19 mouse cellular contexts compared by ENCODE assay signal in the genomic region with DNA sequence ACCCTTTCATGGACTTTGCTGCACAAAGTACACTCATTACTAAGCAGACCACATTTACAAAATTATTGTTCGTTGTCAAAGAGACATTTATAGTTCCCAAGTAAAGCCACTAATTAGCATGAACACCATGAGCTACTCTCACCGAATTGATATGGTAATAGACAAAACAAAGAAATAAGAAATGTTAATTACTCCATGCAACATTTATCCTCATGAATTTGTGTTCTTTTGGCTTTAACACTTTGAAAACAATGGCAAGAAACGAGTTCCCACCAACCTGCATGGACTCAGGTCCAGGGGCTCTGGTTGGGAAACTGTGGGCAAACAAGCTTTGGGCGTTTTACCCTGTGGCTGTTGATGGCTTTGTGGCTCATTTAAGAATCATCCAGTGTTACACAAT.
DNase-seq lines count a peak whose midpoint lies in the region; ATAC-seq and TF ChIP-seq lines count a peak whose summit lies in the region.
"Had no signal": no experiment of that assay in that cellular context is flagged by ENCODE, and none has a peak within 500 bp of the region (broad histone marks: within the 10 kb centered on the region; RNA-seq: fewer than 3 reads in every experiment).

No protein-coding gene starts in this region.

- DNase-seq in left cerebral cortex, adult 2 months (ENCODE audit: extremely low spot score in 1 of 2, low spot score in 2 of 2): no peak
- no peak for DNase-seq in left cerebral cortex, postnatal 10 days (ENCODE audit: extremely low spot score in 1 of 2, low spot score in 2 of 2)
- peak; percentile 67 for DNase-seq in Muller cell, postnatal 12 days (ENCODE audit: inconsistent ontology term)
- DNase-seq in heart, postnatal 10 days: no peak
- DNase-seq in thymus, postnatal 10 days (ENCODE audit: low spot score in 2 of 2): no peak
- DNase-seq in thymus, postnatal 14 days: no peak
- DNase-seq: B cell, adult 2 months; cerebellum, postnatal 10 days; gastrocnemius, postnatal 25 days; kidney, adult 18-20 months; lung, adult 2 months; thymus, postnatal 36 days had no signal

- no peaks in the 10 kb centered on the region for H3K27me3 ChIP-seq in forebrain, embryonic 12.5 days
- H3K27me3 ChIP-seq in hindbrain, embryonic 12.5 days: no peaks in the 10 kb centered on the region
- H3K27me3 ChIP-seq: embryonic facial prominence, embryonic 13.5 days; heart, embryonic 15.5 days; liver, embryonic 12.5 days; megakaryocyte, embryonic 14.5 days had no signal

- WGBS in forebrain, embryonic 12.5 days: 15% methylated on average over 4 of the region's 4 CpGs
- 37% methylated on average over 4 of the region's 4 CpGs for WGBS in hindbrain, embryonic 12.5 days

- intact Hi-C loops in left cerebral cortex, adult 2 months (cut with DNase I): no loop called here
- intact Hi-C loops in left cerebral cortex, postnatal 10 days (cut with DNase I): no loop called here
- intact Hi-C loops in heart, postnatal 10 days (cut with DNase I): no loop called here

- H3K9me3 ChIP-seq in forebrain, embryonic 12.5 days: no peaks in the 10 kb centered on the region
- H3K9me3 ChIP-seq in hindbrain, embryonic 12.5 days (replicated peaks): no peaks in the 10 kb centered on the region
- H3K9me3 ChIP-seq: embryonic facial prominence, embryonic 13.5 days; heart, embryonic 15.5 days; liver, embryonic 12.5 days had no signal

- H3K36me3 ChIP-seq in forebrain, embryonic 12.5 days (replicated peaks): no peaks in the 10 kb centered on the region
- no peaks in the 10 kb centered on the region for H3K36me3 ChIP-seq in hindbrain, embryonic 12.5 days
- H3K36me3 ChIP-seq: embryonic facial prominence, embryonic 13.5 days; heart, embryonic 15.5 days; liver, embryonic 12.5 days had no signal

- no peak overlapping the region for H3K4me3 ChIP-seq in left cerebral cortex, adult 2 months
- no peak overlapping the region for H3K4me3 ChIP-seq in forebrain, embryonic 12.5 days (replicated peaks)
- H3K4me3 ChIP-seq in hindbrain, embryonic 12.5 days: no peak overlapping the region
- H3K4me3 ChIP-seq: embryonic facial prominence, embryonic 13.5 days; heart, embryonic 15.5 days; liver, embryonic 12.5 days; megakaryocyte, embryonic 14.5 days had no signal

- peaks cover 32% of the 10 kb centered on the region for H3K4me1 ChIP-seq in forebrain, embryonic 12.5 days
- peaks cover 13% of the 10 kb centered on the region for H3K4me1 ChIP-seq in hindbrain, embryonic 12.5 days
- H3K4me1 ChIP-seq: embryonic facial prominence, embryonic 13.5 days; heart, embryonic 15.5 days; liver, embryonic 12.5 days; megakaryocyte, embryonic 14.5 days had no signal

- TF ChIP-seq CTCF in left cerebral cortex, adult 2 months (IDR thresholded peaks at IDR 0.05): no peak

- H3K4me2 ChIP-seq in forebrain, embryonic 12.5 days: no peak overlapping the region
- H3K4me2 ChIP-seq in hindbrain, embryonic 12.5 days (replicated peaks): no peak overlapping the region
- H3K4me2 ChIP-seq: embryonic facial prominence, embryonic 13.5 days; heart, embryonic 15.5 days; liver, embryonic 12.5 days had no signal

- no peak overlapping the region for H3K9ac ChIP-seq in forebrain, embryonic 12.5 days
- H3K9ac ChIP-seq in hindbrain, embryonic 12.5 days: no peak overlapping the region
- H3K9ac ChIP-seq: embryonic facial prominence, embryonic 13.5 days; heart, embryonic 15.5 days; liver, embryonic 12.5 days had no signal

- 0 out of 2 replicates have a peak overlapping the region, but pooled peaks have one; percentile 9 for H3K27ac ChIP-seq in left cerebral cortex, adult 2 months
- H3K27ac ChIP-seq in forebrain, embryonic 12.5 days: no peak overlapping the region
- H3K27ac ChIP-seq in hindbrain, embryonic 12.5 days: no peak overlapping the region
- H3K27ac ChIP-seq: embryonic facial prominence, embryonic 13.5 days; heart, embryonic 15.5 days; kidney, postnatal 0 days; liver, embryonic 12.5 days had no signal

- peak; percentile 84 for ATAC-seq in forebrain, embryonic 12.5 days (ENCODE audit: low FRiP score)
- peak; percentile 64 for ATAC-seq in hindbrain, embryonic 12.5 days (ENCODE audit: low FRiP score)
- ATAC-seq: liver, embryonic 12.5 days had no signal
